Mouse (Mus musculus) lung, embryonic 14.5 days (tissue): ENCODE data around the gene Ndufb8. TPM values are rescaled to one million over a fixed set of nuclear protein-coding genes. Genes with fewer than 3 reads are reported as not detected.

Experiments
- ATAC-seq: fragments of 200-750 bp; cut with Nextera tagmentation; 2 replicates; pipeline ENCODE4 v1.8.0; 2017; ENCODE audit warnings: mild to moderate bottlenecking, moderate TSS enrichment, moderate library complexity; ENCODE audit not compliant: insufficient read depth
- DNase-seq: peaks from one replicate; pipeline ENCODE4 v3.0.0-alpha.2; 2015
- H3K27ac ChIP-seq: fragments of 300-500 bp; sonication (generic); 2 replicates; pipeline ENCODE4 v1.5.1; 2014; ENCODE audit warnings: low read depth, mild to moderate bottlenecking, moderate library complexity
- H3K27me3 ChIP-seq: fragments of 300-500 bp; sonication (generic); 2 replicates; pipeline ENCODE4 v1.6.1; 2014; ENCODE audit warnings: low read length, control low read depth; ENCODE audit not compliant: insufficient read depth
- H3K36me3 ChIP-seq: fragments of 300-500 bp; sonication (generic); 2 replicates; pipeline ENCODE4 v1.6.1; 2014; ENCODE audit warnings: control low read depth; ENCODE audit not compliant: insufficient read depth
- H3K4me1 ChIP-seq: fragments of 300-500 bp; sonication (generic); 2 replicates; pipeline ENCODE4 v1.6.1; 2014; ENCODE audit warnings: antibody characterized with exemption, control low read depth; ENCODE audit not compliant: insufficient read depth
- H3K4me2 ChIP-seq: fragments of 300-500 bp; sonication (generic); 2 replicates; pipeline ENCODE4 v1.6.1; 2014; ENCODE audit warnings: mild to moderate bottlenecking
- H3K4me3 ChIP-seq: fragments of 300-500 bp; sonication (generic); 2 replicates; pipeline ENCODE4 v1.5.1; 2014; ENCODE audit warnings: low read depth, low read length
- H3K9ac ChIP-seq: fragments of 300-500 bp; sonication (generic); 2 replicates; pipeline ENCODE4 v1.6.1; 2014
- H3K9me3 ChIP-seq: fragments of 300-500 bp; sonication (generic); 2 replicates; pipeline ENCODE4 v1.6.1; 2016; ENCODE audit warnings: low read depth, low read length, control low read depth
- CTCF ChIP-seq: IDR thresholded peaks from 2 replicates; pipeline ENCODE4 v1.5.1; 2016; ENCODE audit warnings: antibody characterized with exemption, low read depth
- WGBS: fragments of 180-500 bp; shearing (Covaris S2); extraction: QIAGEN DNeasy Blood & Tissue Kit; methylation state at CpG from one replicate; pipeline ENCODE4 v1.1.7; 2014; 5-methylcytosine and 5-hydroxymethylcytosine counted together
- polyA plus RNA-seq: library from polyadenylated mRNA; unstranded; fragments of >200 nt; fragmentation: Nextera tagmentation; extraction: Ambion mirVana; gene quantifications from 2 replicates; pipeline ENCODE4 v1.2.1, GENCODE M21; 2014

The Ndufb8 gene
- polyA plus RNA-seq, 1 experiment from 2014 or later: 562 TPM

- Histone ChIP-seq H3K36me3 (no peaks in the 10 kb centered on the region), H3K4me3 (no peak overlapping the region), H3K9ac (no peak overlapping the region), H3K27ac (no peak overlapping the region), H3K27me3 (0 out of 2 replicates have a peak, but pooled peaks cover 6% of the 10 kb centered on the region), H3K4me2 (no peak overlapping the region), H3K4me1 (no peaks in the 10 kb centered on the region), H3K9me3 (no peaks in the 10 kb centered on the region)
- WGBS: 46% methylated on average over 4 of the region's 4 CpGs
- peak; percentile 79 for DNase-seq
- ATAC-seq: peak; percentile 47
- no peak for TF ChIP-seq CTCF
Observed at GRCm38 (mm10) chr19:44502741-44503140, 52.5 kb downstream of the Ndufb8 start.

DNA sequence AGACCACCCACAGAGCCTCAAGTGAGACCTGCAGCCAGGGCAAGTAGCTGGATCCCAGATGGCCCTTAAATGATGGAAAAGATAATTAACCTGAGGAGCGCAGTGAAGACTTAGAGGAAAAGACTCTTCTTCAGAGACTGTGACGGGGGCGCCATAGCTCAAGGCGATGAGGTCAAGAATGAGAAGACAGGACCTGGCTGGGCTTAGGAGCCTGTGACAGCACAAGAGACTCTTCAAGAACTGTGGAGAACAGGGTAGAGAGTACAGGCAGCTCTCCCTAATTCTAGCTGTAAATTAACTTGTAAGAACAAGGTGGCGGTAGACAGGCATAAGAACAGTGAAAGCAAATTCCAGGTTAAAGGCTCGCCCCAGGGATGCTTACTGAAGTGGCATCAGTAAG lies 53.3 kb downstream of the Ndufb8 start:
- DNase-seq (no peak), ATAC-seq (no peak)
- WGBS: 57% methylated on average over 6 of the region's 6 CpGs
- no peak overlapping the region for H3K4me2 ChIP-seq
- no peaks in the 10 kb centered on the region for H3K36me3 ChIP-seq
- no peaks in the 10 kb centered on the region for H3K4me1 ChIP-seq
- no peak for TF ChIP-seq CTCF
- H3K4me3 ChIP-seq: no peak overlapping the region
- H3K27ac ChIP-seq: no peak overlapping the region
- H3K9me3 ChIP-seq: no peaks in the 10 kb centered on the region
- 0 out of 2 replicates have a peak, but pooled peaks cover 3% of the 10 kb centered on the region for H3K27me3 ChIP-seq
- H3K9ac ChIP-seq: no peak overlapping the region

- Histone ChIP-seq H3K4me3 (no peak overlapping the region), H3K36me3 (no peaks in the 10 kb centered on the region), H3K4me2 (no peak overlapping the region), H3K4me1 (no peaks in the 10 kb centered on the region), H3K9me3 (no peaks in the 10 kb centered on the region), H3K27me3 (0 out of 2 replicates have a peak, but pooled peaks cover 3% of the 10 kb centered on the region), H3K9ac (no peak overlapping the region), H3K27ac (no peak overlapping the region)
- 59% methylated on average over 5 of the region's 5 CpGs for WGBS
- DNase-seq (no peak), ATAC-seq (no peak)
- TF ChIP-seq CTCF: no peak
Observed at GRCm38 (mm10) chr19:44500240-44500639, 55.0 kb downstream of the Ndufb8 start.

- H3K27me3 ChIP-seq: no peaks in the 10 kb centered on the region
- no peak overlapping the region for H3K4me3 ChIP-seq
- 45% methylated on average over 6 of the region's 6 CpGs for WGBS
- DNase-seq: no peak
- H3K9ac ChIP-seq: no peak overlapping the region
- H3K27ac ChIP-seq: no peak overlapping the region
- H3K4me2 ChIP-seq: no peak overlapping the region
- H3K9me3 ChIP-seq: no peaks in the 10 kb centered on the region
- H3K4me1 ChIP-seq: no peaks in the 10 kb centered on the region
- no peak for ATAC-seq
- no peak for TF ChIP-seq CTCF
- no peaks in the 10 kb centered on the region for H3K36me3 ChIP-seq
Observed at GRCm38 (mm10) chr19:44498936-44499335, 56.3 kb downstream of the Ndufb8 start.

Other genes with a start within 250 kb of the Ndufb8 start
- 0.15 TPM in 1 of 2 replicates, not detected in the other for gene Scd4, start 222.3 kb downstream of the Ndufb8 start, polyA plus RNA-seq
- gene Scd1, start 147.6 kb downstream of the Ndufb8 start, polyA plus RNA-seq: 2.7 and 3.1 TPM in 2 replicates
- gene Wnt8b, start 62.0 kb downstream of the Ndufb8 start, polyA plus RNA-seq: not detected in 2 replicates
- gene Sec31b, start 9.6 kb downstream of the Ndufb8 start, polyA plus RNA-seq: 0.30 and 0.45 TPM in 2 replicates
- gene Gm20538, start 2.6 kb downstream of the Ndufb8 start, polyA plus RNA-seq: not detected in 2 replicates
- 23.9 and 24.4 TPM in 2 replicates for gene Hif1an, start 7.4 kb upstream of the Ndufb8 start, polyA plus RNA-seq
- gene Pax2, start 200.6 kb upstream of the Ndufb8 start, polyA plus RNA-seq: 0.07 TPM in 1 of 2 replicates, not detected in the other